Mouse (Mus musculus) colon, adult 2 months (tissue): ENCODE results near the gene Olfr594. TPM values are rescaled to one million over a fixed set of nuclear protein-coding genes. Genes with fewer than 3 reads are reported as not detected.

ENCODE experiments used
- polyA plus RNA-seq: library from polyadenylated mRNA; depleted of rRNA; stranded (reverse); fragments of >200 nt; gene quantifications from 2 replicates; pipeline ENCODE4 v1.2.3, GENCODE M21; 2012; rRNA removed

Olfr594 gene
- not detected in 2 replicates for polyA plus RNA-seq

DNA sequence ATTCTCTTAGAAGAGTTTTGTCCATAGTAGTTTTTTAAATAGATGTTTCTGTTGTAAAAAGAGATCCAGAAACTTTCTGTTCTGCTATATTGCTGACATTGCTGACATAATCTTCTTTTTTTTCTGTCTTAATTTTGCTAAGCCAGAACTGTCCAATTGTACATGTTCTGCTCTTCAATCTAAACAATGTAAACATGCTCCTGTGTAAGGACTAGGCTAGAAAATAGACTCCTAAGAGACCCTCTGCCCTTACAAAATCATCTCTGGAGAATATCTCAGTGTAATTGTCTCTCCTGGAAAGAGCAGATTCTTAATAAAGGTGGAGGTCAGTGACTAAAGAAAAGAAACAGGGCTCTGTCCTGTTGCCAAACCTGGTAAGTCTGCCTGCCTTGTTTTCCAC, at the start of gene Olfr594:
Gene Olfr594 (plus strand): TSS at position 301 of the 400 bp plus-strand sequence.

DNA sequence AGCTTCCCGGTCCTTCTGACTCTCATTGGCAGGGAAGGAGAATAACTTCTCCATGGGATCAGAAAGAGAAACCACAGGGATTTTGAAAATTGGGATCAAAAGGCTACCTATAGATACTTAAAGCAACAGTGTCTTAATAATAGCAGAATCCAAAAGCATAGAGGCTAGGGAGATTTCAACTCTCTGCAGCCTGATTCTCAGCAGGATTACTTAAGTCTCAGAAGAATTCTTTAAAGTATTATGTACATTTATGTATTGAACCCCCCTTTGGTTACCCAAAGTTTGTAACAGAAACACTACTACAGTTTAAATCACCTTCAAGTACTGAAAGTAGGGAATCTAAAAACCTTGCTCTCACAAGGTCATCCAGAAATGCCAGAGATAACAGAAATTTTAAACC, 38.6 kb upstream of the Olfr594 start, which contains the start of gene Olfr591:
Gene Olfr591 (minus strand): TSS at position 101 of the 400 bp plus-strand sequence.

DNA sequence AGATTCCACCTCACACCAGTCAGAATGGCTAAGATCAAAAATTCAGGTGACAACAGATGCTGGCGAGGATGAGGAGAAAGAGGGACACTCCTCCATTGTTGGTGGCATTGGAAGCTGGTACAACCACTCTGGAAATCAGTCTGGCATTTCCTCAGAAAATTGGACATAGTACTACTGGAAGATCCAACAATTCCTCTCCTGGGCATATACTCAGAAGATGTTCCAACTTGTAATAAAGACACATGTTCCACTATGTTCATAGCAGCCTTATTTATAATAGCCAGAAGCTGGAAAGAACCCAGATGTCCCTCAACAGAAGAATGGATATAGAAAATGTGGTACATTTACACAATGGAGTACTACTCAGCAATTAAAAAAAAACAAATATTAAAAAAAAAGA, 32.3 kb upstream of the Olfr594 start, which contains the start of gene Olfr592:
Gene Olfr592 (plus strand): TSS at position 301 of the 400 bp plus-strand sequence.

GRCm38 (mm10) chr7:103211562-103211961, 5.2 kb upstream of the Olfr594 start, which contains the start of gene Olfr593:
TSS of gene Olfr593 (plus strand) at chr7:103211862.

GRCm38 (mm10) chr7:103252405-103252804, 35.6 kb downstream of the Olfr594 start, which contains the start of gene Usp17ld:
TSS of gene Usp17ld (minus strand) at chr7:103252505.

Other genes starting within 250 kb of the Olfr594 start
- not detected in 2 replicates for gene Olfr577, start 241.1 kb upstream of the Olfr594 start, polyA plus RNA-seq
- not detected in 2 replicates for gene Olfr578, start 227.7 kb upstream of the Olfr594 start, polyA plus RNA-seq
- not detected in 2 replicates for gene Olfr582, start 179.0 kb upstream of the Olfr594 start, polyA plus RNA-seq
- not detected in 2 replicates for gene Olfr583, start 165.7 kb upstream of the Olfr594 start, polyA plus RNA-seq
- not detected in 2 replicates for gene Olfr584, start 135.1 kb upstream of the Olfr594 start, polyA plus RNA-seq
- gene Olfr585, start 119.3 kb upstream of the Olfr594 start, polyA plus RNA-seq, result not detected in 2 replicates
- not detected in 2 replicates for gene Olfr586, start 91.4 kb upstream of the Olfr594 start, polyA plus RNA-seq
- gene Olfr588-ps1, start 76.1 kb upstream of the Olfr594 start, polyA plus RNA-seq, result not detected in 2 replicates
- not detected in 2 replicates for gene Olfr589, start 60.6 kb upstream of the Olfr594 start, polyA plus RNA-seq
- not detected in 2 replicates for gene Olfr591, start 38.7 kb upstream of the Olfr594 start, polyA plus RNA-seq
- gene Olfr592, start 32.2 kb upstream of the Olfr594 start, polyA plus RNA-seq, result not detected in 2 replicates
- gene Olfr593, start 5.1 kb upstream of the Olfr594 start, polyA plus RNA-seq, result not detected in 2 replicates
- gene Usp17ld, start 35.5 kb downstream of the Olfr594 start, polyA plus RNA-seq, result not detected in 2 replicates
- not detected in 2 replicates for gene Olfr596, start 88.7 kb downstream of the Olfr594 start, polyA plus RNA-seq
- not detected in 2 replicates for gene Olfr597, start 99.3 kb downstream of the Olfr594 start, polyA plus RNA-seq
- gene Olfr598, start 106.6 kb downstream of the Olfr594 start, polyA plus RNA-seq, result not detected in 2 replicates
- not detected in 2 replicates for gene Olfr599, start 118.9 kb downstream of the Olfr594 start, polyA plus RNA-seq
- not detected in 2 replicates for gene Olfr600, start 132.7 kb downstream of the Olfr594 start, polyA plus RNA-seq
- not detected in 2 replicates for gene Olfr601, start 145.7 kb downstream of the Olfr594 start, polyA plus RNA-seq
- gene Olfr603, start 169.2 kb downstream of the Olfr594 start, polyA plus RNA-seq, result not detected in 2 replicates
- gene Usp17lc, start 198.1 kb downstream of the Olfr594 start, polyA plus RNA-seq, result not detected in 2 replicates
- gene Olfr605, start 228.4 kb downstream of the Olfr594 start, polyA plus RNA-seq, result not detected in 2 replicates
- not detected in 2 replicates for gene Olfr606, start 232.1 kb downstream of the Olfr594 start, polyA plus RNA-seq
- gene Olfr607, start 247.2 kb downstream of the Olfr594 start, polyA plus RNA-seq, result not detected in 2 replicates